Mouse (Mus musculus): ENCODE measurements at regions not wholly inside any gene's neighbourhood (a gene's known extent, or its start where the extent isn't known, plus 50 kb on each side); places are given as distances from the start of the nearest gene placed in this dataset.
A peak's percentile ranks its signal among the peaks of the same experiment; 100 is the strongest.

GRCm38 (mm10) chr4:35308221-35308620 is 82.2 kb upstream of the C9orf72 start:
- TF ChIP-seq POLR2A (IDR thresholded peaks at IDR 0.05; ENCODE audit: borderline replicate concordance, control insufficient read depth, low read depth, low read length) = no peak
- TF ChIP-seq CTCF (IDR thresholded peaks at IDR 0.05; ENCODE audit: control insufficient read depth, insufficient read depth, low read length) = peak; percentile 15; the same call in 1 of the 2 replicates
